Mouse (Mus musculus) neural tube, embryonic 11.5 days (tissue): ENCODE data around the gene Ntn1. TPM values are rescaled to one million over a fixed set of nuclear protein-coding genes. Genes with fewer than 3 reads are reported as not detected.
A peak's percentile ranks its signal among the peaks of the same experiment; 100 is the strongest.

Source experiments
- ATAC-seq: fragments of 200-750 bp; cut with Nextera tagmentation; 2 replicates; pipeline ENCODE4 v1.8.0; 2017; ENCODE audit warnings: moderate number of reproducible peaks, mild to moderate bottlenecking, moderate TSS enrichment, moderate library complexity; ENCODE audit not compliant: insufficient read depth, low FRiP score, low TSS enrichment
- DNase-seq: peaks from one replicate; pipeline ENCODE4 v3.0.0-alpha.2; 2015; ENCODE audit warnings: low spot score
- H3K27ac ChIP-seq: fragments of 300-500 bp; sonication (generic); 2 replicates; pipeline ENCODE4 v1.5.1; 2014; ENCODE audit warnings: low read depth, mild to moderate bottlenecking, low read length
- H3K27me3 ChIP-seq: fragments of 300-500 bp; sonication (generic); 2 replicates; pipeline ENCODE4 v1.6.1; 2014; ENCODE audit warnings: mild to moderate bottlenecking, low read length, mixed read lengths; ENCODE audit not compliant: control insufficient read depth, insufficient read depth
- H3K36me3 ChIP-seq: fragments of 300-500 bp; sonication (generic); 2 replicates; pipeline ENCODE4 v1.6.1; 2014; ENCODE audit warnings: mild to moderate bottlenecking, low read length, moderate library complexity, mixed read lengths; ENCODE audit not compliant: control insufficient read depth, insufficient read depth
- H3K4me1 ChIP-seq: fragments of 300-500 bp; sonication (generic); 2 replicates; pipeline ENCODE4 v1.6.1; 2014; ENCODE audit warnings: low read length, mixed read lengths; ENCODE audit not compliant: control insufficient read depth, insufficient read depth
- H3K4me2 ChIP-seq: fragments of 300-500 bp; sonication (generic); 2 replicates; pipeline ENCODE4 v1.6.1; 2014; ENCODE audit warnings: low read depth, mild to moderate bottlenecking, moderate library complexity
- H3K4me3 ChIP-seq: fragments of 300-500 bp; sonication (generic); 2 replicates; pipeline ENCODE4 v1.5.1; 2014; ENCODE audit warnings: low read depth, low read length
- H3K9ac ChIP-seq: fragments of 300-500 bp; sonication (generic); 2 replicates; pipeline ENCODE4 v1.6.1; 2014; ENCODE audit warnings: mild to moderate bottlenecking, low read length
- H3K9me3 ChIP-seq: fragments of 300-500 bp; sonication (generic); 2 replicates; pipeline ENCODE4 v1.6.1; 2016; ENCODE audit warnings: low read length; ENCODE audit not compliant: control insufficient read depth
- whole genome bisulfite sequencing: fragments of 180-500 bp; shearing (Covaris S2); extraction: QIAGEN DNeasy Blood & Tissue Kit; methylation state at CpG from one replicate; pipeline ENCODE4 v1.1.7; 2014; 5-methylcytosine and 5-hydroxymethylcytosine counted together
- polyA plus RNA-seq: library from polyadenylated mRNA; unstranded; fragments of >200 nt; fragmentation: Nextera tagmentation; extraction: Ambion mirVana; gene quantifications from 2 replicates; pipeline ENCODE4 v1.2.1, GENCODE M21; 2014

Ntn1 gene
- polyA plus RNA-seq, 1 experiment from 2014 or later, result 10.0 TPM

DNA sequence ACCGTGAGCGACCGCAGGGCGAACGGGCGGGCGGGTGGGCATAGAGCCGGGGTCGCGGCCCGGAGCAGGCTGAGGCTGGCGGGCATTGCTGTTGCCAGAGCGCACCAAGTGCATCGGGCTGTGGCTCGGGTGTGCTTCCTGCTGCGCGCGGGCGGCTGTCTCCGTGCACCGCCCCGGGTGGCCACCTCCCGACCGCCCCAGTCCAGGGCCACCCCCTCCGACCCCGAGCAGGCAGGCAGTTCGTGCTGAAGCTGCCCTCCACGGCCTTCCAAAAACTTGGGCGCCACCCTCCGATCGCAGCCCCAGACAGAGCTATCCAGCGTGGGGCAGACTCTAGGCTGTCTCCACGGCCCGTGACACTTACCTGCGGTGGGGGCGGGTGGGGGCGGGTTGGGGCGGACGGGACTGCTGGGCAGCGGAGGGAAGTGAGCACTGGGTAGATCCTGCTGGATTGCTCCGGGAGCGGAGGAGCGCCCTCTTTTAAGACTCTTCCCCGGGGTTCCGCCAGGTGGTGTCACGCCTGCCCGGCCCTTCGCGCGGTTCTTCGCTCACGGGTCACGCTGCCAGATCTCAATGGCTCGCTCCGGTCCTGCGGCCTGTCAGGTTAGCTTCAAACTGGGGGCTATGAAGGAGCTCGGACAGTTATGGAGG lies 477 bp downstream of the Ntn1 start:
- peak overlapping the region; percentile 51 for H3K4me3 ChIP-seq
- H3K4me1 ChIP-seq, result peaks cover 19% of the 10 kb centered on the region
- H3K27ac ChIP-seq, result peak overlapping the region; percentile 84
- ATAC-seq (peak; percentile 76), DNase-seq (peak; percentile 70)
- H3K9ac ChIP-seq, result peak overlapping the region; percentile 65
- H3K4me2 ChIP-seq, result peak overlapping the region; percentile 93
- peaks cover 46% of the 10 kb centered on the region for H3K27me3 ChIP-seq
- WGBS, result under 1% methylated on average over 57 of the region's 57 CpGs
- H3K9me3 ChIP-seq, result no peaks in the 10 kb centered on the region
- H3K36me3 ChIP-seq, result no peaks in the 10 kb centered on the region

DNA sequence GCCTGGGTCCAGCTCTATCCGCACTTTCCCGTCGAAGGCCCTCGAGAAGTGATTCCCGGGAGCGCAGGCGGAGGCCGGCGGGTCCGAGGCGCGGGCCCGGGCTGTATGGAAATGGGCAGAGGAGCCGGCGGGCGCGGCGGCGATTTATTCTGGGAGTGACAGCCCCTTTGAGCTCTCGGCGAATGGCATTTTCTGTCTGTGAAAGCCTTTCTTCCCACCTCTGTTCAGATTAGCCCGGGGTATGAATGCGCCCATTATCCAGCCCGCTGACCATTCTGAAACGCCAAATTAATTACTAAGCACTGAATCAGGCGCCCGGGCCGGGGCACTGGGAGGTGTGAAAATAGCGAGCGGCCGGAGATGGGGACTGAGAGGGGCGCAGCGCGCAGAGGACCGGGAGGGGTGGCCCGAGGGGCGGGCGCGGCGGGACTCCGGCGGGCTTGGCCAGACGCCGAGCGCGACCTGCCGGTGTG lies 1.0 kb downstream of the Ntn1 start:
- H3K27me3 ChIP-seq, result peaks cover 46% of the 10 kb centered on the region
- H3K9me3 ChIP-seq, result no peaks in the 10 kb centered on the region
- H3K4me1 ChIP-seq, result peaks cover 19% of the 10 kb centered on the region
- H3K4me2 ChIP-seq, result peak overlapping the region; percentile 93
- peak overlapping the region; percentile 51 for H3K4me3 ChIP-seq
- H3K36me3 ChIP-seq, result no peaks in the 10 kb centered on the region
- peak overlapping the region; percentile 84 for H3K27ac ChIP-seq
- under 1% methylated on average over 47 of the region's 47 CpGs for WGBS
- ATAC-seq (peak; percentile 89), DNase-seq (peak; percentile 88)
- H3K9ac ChIP-seq, result peak overlapping the region; percentile 65

DNA sequence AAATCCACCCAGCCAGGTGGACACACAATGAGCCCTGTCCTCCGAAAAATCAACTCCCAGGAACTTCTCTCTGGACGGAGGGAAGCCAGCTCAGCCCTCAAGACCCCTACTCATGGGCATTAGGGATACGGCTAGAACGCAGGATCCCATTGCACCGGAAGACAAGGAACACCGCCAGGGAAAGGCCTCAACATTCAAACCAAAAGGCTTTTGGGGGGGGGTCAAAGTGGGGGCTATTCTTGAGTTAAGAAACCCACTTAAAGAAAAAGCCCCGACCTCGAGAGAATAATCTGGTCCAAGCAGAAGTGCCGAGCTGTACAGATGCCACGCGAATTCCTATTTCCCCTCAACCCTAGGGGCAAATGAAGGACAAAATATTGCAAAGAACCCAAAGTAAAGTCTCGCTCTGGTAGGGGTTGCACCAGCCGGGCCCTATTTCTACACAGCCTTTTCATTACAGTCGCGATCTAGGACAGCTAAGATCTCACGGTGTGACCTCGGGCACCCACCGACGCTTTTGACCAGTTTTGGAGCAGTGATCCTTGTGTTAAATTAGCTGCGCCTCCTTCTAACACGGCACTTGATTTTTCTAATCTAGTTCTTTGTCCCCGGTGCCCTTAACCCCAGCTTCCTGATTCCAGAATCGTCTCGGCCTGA lies 1.6 kb downstream of the Ntn1 start:
- Histone ChIP-seq H3K4me1 (peaks cover 19% of the 10 kb centered on the region), H3K4me2 (peak overlapping the region; percentile 93), H3K27me3 (peaks cover 46% of the 10 kb centered on the region), H3K36me3 (no peaks in the 10 kb centered on the region), H3K9ac (peak overlapping the region; percentile 65; the same call in 1 of the 2 replicates), H3K9me3 (no peaks in the 10 kb centered on the region), H3K4me3 (peak overlapping the region; percentile 51), H3K27ac (peak overlapping the region; percentile 84)
- peak; percentile 28; the same call in 1 of the 2 replicates for ATAC-seq
- no peak for DNase-seq
- 8% methylated on average over 24 of the region's 24 CpGs for WGBS

DNA sequence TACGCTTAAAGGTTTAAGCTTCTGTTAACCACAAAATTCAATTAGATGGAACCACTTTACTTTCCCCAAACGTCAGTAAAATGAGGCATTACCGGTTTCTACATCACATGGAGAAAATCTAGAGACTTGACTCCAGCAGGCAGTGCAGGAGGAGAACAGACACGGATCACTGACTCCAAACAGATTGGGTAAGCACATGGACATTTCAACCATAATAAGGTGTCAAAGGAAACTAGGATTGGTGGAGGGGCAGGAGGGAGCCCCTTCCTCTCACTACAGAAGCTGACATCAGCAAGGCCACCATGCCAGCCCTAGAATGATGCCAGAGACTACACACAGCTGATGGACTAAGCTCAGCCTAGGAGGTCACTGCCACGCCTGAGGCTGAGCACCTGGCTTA lies 5.1 kb downstream of the Ntn1 start:
- H3K27ac ChIP-seq, result no peak overlapping the region
- DNase-seq, result no peak
- no peaks in the 10 kb centered on the region for H3K9me3 ChIP-seq
- no peak overlapping the region for H3K9ac ChIP-seq
- H3K4me3 ChIP-seq, result no peak overlapping the region
- WGBS, result 67% methylated on average over 5 of the region's 5 CpGs
- peaks cover 16% of the 10 kb centered on the region for H3K4me1 ChIP-seq
- H3K36me3 ChIP-seq, result no peaks in the 10 kb centered on the region
- H3K4me2 ChIP-seq, result no peak overlapping the region
- no peak for ATAC-seq
- peaks cover 62% of the 10 kb centered on the region for H3K27me3 ChIP-seq

DNA sequence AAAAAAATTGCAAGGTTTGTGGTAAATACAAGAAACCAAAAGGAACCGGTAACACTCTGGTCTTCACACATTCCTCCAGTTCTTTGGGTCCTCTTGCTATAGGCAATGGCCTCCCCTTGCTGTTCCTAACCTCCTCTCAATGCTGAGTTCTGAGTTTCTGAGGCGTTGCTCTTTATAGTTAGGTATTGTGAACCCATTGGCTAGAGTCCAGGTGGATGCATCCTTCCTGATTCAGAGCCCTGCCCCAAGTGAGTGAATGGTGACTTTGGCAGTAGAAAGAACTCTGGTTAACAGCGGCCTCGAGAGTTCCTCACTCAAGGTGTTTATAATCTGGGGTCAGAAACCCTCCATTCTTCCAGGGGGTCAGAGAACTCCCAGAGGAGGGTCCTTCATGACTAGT lies 5.9 kb downstream of the Ntn1 start:
- DNase-seq (no peak), ATAC-seq (no peak)
- 55% methylated on average over 4 of the region's 4 CpGs for WGBS
- Histone ChIP-seq H3K27ac (no peak overlapping the region), H3K9me3 (no peaks in the 10 kb centered on the region), H3K27me3 (peaks cover 59% of the 10 kb centered on the region), H3K9ac (no peak overlapping the region), H3K36me3 (no peaks in the 10 kb centered on the region), H3K4me2 (no peak overlapping the region), H3K4me1 (peaks cover 10% of the 10 kb centered on the region; the same call in 1 of the 2 replicates), H3K4me3 (no peak overlapping the region)

DNA sequence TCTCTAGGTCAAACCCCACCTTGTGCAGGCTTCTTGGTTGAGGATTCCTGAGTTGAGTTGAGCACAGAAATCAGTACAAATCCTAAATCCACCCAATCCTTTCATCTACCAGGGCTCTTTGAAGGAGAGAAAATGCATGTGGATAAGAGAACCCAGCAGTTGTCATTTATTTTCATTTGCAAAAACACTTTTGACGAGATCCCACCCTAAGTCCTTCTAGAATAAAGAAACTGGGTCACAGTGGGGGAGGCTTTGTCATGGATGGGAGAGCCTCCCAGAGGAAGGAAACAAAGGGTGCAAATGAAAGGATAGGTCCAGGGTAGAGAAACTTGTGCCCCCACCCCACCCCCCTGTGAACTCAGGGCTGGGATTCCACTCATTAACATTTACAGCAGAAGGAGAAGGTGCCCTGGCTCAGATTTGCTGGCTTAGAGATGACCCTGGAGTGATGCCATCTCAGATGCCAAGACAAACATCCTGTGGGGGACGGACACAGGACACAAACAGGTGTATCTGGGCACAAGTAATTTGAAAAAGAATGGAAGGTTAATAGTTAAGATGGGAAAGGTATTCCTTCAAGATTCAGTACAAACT lies 6.6 kb downstream of the Ntn1 start:
- H3K9me3 ChIP-seq, result no peaks in the 10 kb centered on the region
- DNase-seq (no peak), ATAC-seq (no peak)
- no peak overlapping the region for H3K4me2 ChIP-seq
- no peak overlapping the region for H3K9ac ChIP-seq
- peaks cover 8% of the 10 kb centered on the region; the same call in 1 of the 2 replicates for H3K4me1 ChIP-seq
- no peak overlapping the region for H3K4me3 ChIP-seq
- 40% methylated on average over 2 of the region's 2 CpGs for WGBS
- no peaks in the 10 kb centered on the region for H3K36me3 ChIP-seq
- H3K27ac ChIP-seq, result no peak overlapping the region
- H3K27me3 ChIP-seq, result peaks cover 53% of the 10 kb centered on the region

DNA sequence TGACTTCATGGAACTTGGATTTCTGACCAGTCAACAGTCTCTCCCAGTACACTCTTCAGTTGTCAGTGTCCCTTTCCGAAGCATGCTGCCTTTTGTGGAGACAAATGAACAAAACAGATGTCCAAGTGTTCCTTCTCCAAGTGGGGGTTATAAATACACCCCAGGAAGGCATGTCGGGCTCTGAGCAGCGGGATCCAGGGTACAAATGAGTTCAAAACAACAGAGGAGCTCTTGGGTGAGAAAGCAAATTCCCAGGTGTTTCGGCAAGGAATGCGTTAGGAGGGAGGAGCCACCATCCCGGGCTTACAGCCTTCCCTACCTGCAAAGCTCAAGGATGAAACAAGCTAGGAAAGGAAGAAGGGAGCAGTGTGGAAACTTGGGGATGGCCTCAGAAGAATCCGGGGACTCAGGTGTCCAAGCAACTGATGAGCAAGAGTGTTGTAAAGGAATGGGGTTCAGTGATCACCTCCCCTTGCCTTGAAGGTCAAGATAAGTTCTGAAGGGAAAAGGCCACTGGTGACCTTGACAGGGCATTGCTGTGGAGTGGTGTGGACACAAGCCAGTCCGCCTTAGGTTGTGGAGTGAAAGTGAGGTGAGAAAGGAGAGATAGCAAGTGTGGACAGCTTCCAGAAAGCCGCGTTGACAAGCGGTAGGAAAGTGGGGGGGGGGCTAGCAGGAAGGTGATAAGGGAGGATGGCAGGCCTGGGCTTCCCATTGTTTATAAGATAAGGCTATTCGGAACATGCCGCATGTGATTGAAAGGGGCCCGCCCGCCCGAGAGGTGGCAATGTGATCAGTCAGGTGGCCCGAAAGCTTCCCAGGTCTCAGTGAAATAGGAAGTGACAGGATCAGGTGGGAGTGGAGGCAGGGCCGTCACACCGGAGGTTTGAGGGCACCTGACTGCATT lies 10.0 kb downstream of the Ntn1 start:
- Histone ChIP-seq H3K27me3 (peaks cover 47% of the 10 kb centered on the region), H3K4me2 (no peak overlapping the region; the same call in 1 of the 2 replicates), H3K9me3 (no peaks in the 10 kb centered on the region), H3K4me3 (no peak overlapping the region), H3K27ac (no peak overlapping the region), H3K4me1 (peaks cover 8% of the 10 kb centered on the region), H3K9ac (no peak overlapping the region), H3K36me3 (no peaks in the 10 kb centered on the region)
- DNase-seq, result no peak
- no peak for ATAC-seq
- WGBS, result 9% methylated on average over 19 of the region's 19 CpGs

DNA sequence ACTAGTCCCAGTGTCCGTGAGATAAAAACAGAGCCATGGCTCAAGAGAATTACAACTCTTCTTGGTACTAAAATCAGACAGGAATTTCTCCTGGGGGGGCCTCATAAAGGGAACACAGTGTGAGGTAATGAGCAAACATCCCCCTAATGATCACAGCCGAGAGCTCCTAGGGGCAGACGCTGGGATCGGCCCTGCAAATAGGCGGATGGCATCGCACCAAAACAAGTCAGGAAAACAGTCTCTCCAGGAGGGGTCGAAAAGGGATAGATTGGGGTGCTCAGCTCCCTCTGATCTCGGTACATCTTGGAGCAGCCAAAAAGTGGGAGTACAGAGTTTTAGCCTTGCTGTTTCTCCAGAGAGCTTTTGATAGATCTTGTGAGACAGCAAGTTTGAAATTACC lies 11.0 kb downstream of the Ntn1 start:
- Histone ChIP-seq H3K9me3 (no peaks in the 10 kb centered on the region), H3K4me1 (peaks cover 14% of the 10 kb centered on the region), H3K36me3 (no peaks in the 10 kb centered on the region), H3K27me3 (peaks cover 56% of the 10 kb centered on the region), H3K4me2 (no peak overlapping the region), H3K9ac (no peak overlapping the region), H3K27ac (no peak overlapping the region), H3K4me3 (no peak overlapping the region)
- DNase-seq (no peak), ATAC-seq (no peak)
- 4% methylated on average over 8 of the region's 8 CpGs for WGBS
